Mouse (Mus musculus) olfactory bulb, adult 2 months (tissue): ENCODE data around the gene 1700001C02Rik.

Experiments
- CTCF ChIP-seq: fragments of 200-500 bp; IDR thresholded peaks from 2 replicates; pipeline ENCODE4 v1.5.1; 2012; ENCODE audit warnings: low read depth, mild to moderate bottlenecking, low read length, moderate library complexity; ENCODE audit not compliant: insufficient read depth
- POLR2A ChIP-seq: fragments of 200-500 bp; IDR thresholded peaks from 2 replicates; pipeline ENCODE4 v1.6.1; 2012; ENCODE audit warnings: mild to moderate bottlenecking, low read depth, low read length, moderate library complexity; ENCODE audit not compliant: insufficient read depth

DNA sequence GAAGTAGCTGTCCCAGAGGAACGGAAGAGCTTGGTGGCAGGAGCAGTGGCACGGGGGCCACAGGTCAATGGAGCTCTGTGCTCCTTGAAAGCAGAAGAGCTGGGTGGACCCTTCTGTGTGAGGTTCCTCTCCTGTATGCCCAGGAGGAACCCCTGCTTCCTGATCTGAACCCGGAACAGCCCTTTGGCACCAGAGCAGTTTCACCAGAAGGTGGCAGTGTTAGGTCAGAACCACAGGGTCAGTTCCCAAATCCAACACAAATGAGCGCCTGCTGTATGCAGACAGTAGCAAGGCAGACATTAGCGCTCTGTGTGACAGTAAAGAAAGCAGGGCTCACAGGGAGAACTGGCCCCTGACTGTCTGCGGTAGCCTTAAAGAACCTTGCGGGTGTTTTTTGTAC, 50.5 kb downstream of the 1700001C02Rik start:
- TF ChIP-seq CTCF (peak; percentile 64; the same call in 1 of the 2 replicates), POLR2A (no peak)
